ENCODE assay signal across 8 mouse cellular contexts in the genomic region with DNA sequence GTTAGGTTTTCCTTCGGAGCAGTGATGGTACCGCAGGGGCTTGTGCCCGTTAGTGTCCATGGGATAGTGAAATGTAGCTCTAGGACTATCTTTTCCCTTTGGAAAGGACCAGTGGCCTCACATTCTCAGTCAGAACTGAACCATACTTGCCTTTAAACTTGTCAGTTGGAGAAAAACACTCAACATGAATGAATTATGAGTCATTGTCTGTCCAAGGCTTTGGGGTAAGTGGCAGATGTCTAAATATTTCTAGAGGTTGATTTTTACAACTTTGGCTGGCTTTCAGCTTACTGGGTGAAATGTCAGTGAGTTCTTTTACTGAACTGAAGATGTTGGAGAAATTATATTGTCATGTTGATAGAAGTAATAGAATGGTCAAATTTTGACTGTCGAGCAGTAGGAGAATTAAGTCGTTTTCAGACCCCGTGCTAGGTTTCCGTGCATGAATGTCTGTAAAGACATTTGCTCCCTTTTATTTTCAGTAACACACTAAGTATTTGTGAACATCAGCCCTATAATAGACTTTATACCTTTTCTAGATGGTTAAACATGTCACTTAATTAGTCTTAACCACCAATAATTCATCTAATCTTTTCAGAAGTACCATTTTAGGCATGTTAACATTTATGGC.
"Had no signal": no experiment of that assay in that cellular context is flagged by ENCODE, and none has a peak within 500 bp of the region (broad histone marks: within the 10 kb centered on the region; RNA-seq: fewer than 3 reads in every experiment).

No protein-coding gene starts in this region.

- DNase-seq: kidney, adult 2 months; kidney, postnatal 14 days; lung, adult 18-20 months; right cerebral cortex, postnatal 25 days had no signal

- H3K4me2 ChIP-seq: kidney, embryonic 15.5 days; limb, embryonic 13.5 days had no signal

- H3K36me3 ChIP-seq: kidney, embryonic 15.5 days; limb, embryonic 13.5 days had no signal

- ATAC-seq: intestine, embryonic 16.5 days had no signal

- H3K27me3 ChIP-seq: kidney, embryonic 15.5 days; limb, embryonic 13.5 days had no signal

- H3K4me3 ChIP-seq: kidney, embryonic 15.5 days; limb, embryonic 13.5 days had no signal

- H3K27ac ChIP-seq: kidney, embryonic 15.5 days; limb, embryonic 13.5 days; liver, embryonic 14.5 days had no signal

- H3K9ac ChIP-seq: kidney, embryonic 15.5 days; limb, embryonic 13.5 days; liver, embryonic 14.5 days had no signal

- H3K9me3 ChIP-seq: kidney, embryonic 15.5 days; limb, embryonic 13.5 days had no signal
